Mouse (Mus musculus) MEL (cell line): Measurements from ENCODE around the gene Auts2. TPM values are rescaled to one million over a fixed set of nuclear protein-coding genes. Genes with fewer than 3 reads are reported as not detected.

Experiments
- DNase-seq: peaks from one replicate; pipeline ENCODE4 v3.0.0; 2011; ENCODE audit warnings: low read depth, low spot score
- H3K27ac ChIP-seq: 2 replicates; pipeline ENCODE4 v1.5.1; 2012; ENCODE audit warnings: low read depth, mild to moderate bottlenecking, control low read depth, low read length, moderate library complexity; ENCODE audit not compliant: control insufficient read depth
- H3K27me3 ChIP-seq, 2 experiments: fragments of 150-350 bp in 1 of 2; sonication (generic) in 1 of 2; 2 replicates each; pipeline ENCODE4 v1.6.1; 2012; ENCODE audit warnings: low read length in 2 of 2, mild to moderate bottlenecking in 2 of 2, improper control_type of control experiment in 1 of 2, moderate library complexity in 1 of 2; ENCODE audit not compliant: insufficient read depth in 2 of 2, control insufficient read depth in 1 of 2
- H3K36me3 ChIP-seq, 2 experiments: 2 replicates each; pipeline ENCODE4 v1.6.1; 2012 to 2014; ENCODE audit warnings: low read length in 2 of 2, improper control_type of control experiment in 1 of 2, inconsistent platforms in 1 of 2, mild to moderate bottlenecking in 1 of 2; ENCODE audit not compliant: insufficient read depth in 2 of 2, control insufficient read depth in 1 of 2
- H3K4me1 ChIP-seq, 2 experiments: fragments of 150-350 bp in 1 of 2; sonication (generic) in 1 of 2; 2 replicates each; pipeline ENCODE4 v1.6.1; 2012; ENCODE audit warnings: low read length in 2 of 2, improper control_type of control experiment in 1 of 2, mild to moderate bottlenecking in 1 of 2; ENCODE audit not compliant: insufficient read depth in 2 of 2, control insufficient read depth in 1 of 2
- H3K4me3 ChIP-seq, 2 experiments: fragments of 150-350 bp in 1 of 2; sonication (generic) in 1 of 2; 2 replicates each; pipeline ENCODE4 v1.5.1; 2012; ENCODE audit warnings: low read depth in 2 of 2, low read length in 2 of 2, mild to moderate bottlenecking in 2 of 2, moderate library complexity in 2 of 2, control low read depth in 1 of 2, improper control_type of control experiment in 1 of 2; ENCODE audit not compliant: control insufficient read depth in 1 of 2, insufficient read depth in 1 of 2
- H3K79me2 ChIP-seq: 2 replicates; pipeline ENCODE4 v1.6.1; 2012; ENCODE audit warnings: mild to moderate bottlenecking, low read length, moderate library complexity; ENCODE audit not compliant: control insufficient read depth, poor library complexity, insufficient read depth
- H3K9ac ChIP-seq: 2 replicates; pipeline ENCODE4 v1.6.1; 2012; ENCODE audit warnings: low read depth, mild to moderate bottlenecking, control low read depth, low read length, moderate library complexity; ENCODE audit not compliant: control insufficient read depth, poor library complexity, severe bottlenecking
- H3K9me3 ChIP-seq: fragments of 150-350 bp; sonication (generic); replicated peaks from 2 replicates; pipeline ENCODE4 v1.6.1; 2012; ENCODE audit warnings: mild to moderate bottlenecking, low read length, improper control_type of control experiment, moderate library complexity; ENCODE audit not compliant: insufficient read depth
- BHLHE40 ChIP-seq: IDR thresholded peaks from 2 replicates; pipeline ENCODE4 v1.6.1; 2012; ENCODE audit warnings: low read depth, mild to moderate bottlenecking, inconsistent platforms, low read length, improper control_type of control experiment, borderline replicate concordance
- CHD2 ChIP-seq: IDR thresholded peaks from 2 replicates; pipeline ENCODE4 v1.6.1; 2011; ENCODE audit warnings: low read length, improper control_type of control experiment
- ELF1 ChIP-seq: IDR thresholded peaks from 2 replicates; pipeline ENCODE4 v1.6.1; 2014; ENCODE audit warnings: low read depth, mild to moderate bottlenecking, inconsistent platforms, low read length, improper control_type of control experiment, moderate library complexity
- GATA1 ChIP-seq: IDR thresholded peaks from 2 replicates; pipeline ENCODE4 v1.6.1; 2011; ENCODE audit warnings: low read depth, low read length, improper control_type of control experiment
- HCFC1 ChIP-seq: IDR thresholded peaks from 2 replicates; pipeline ENCODE4 v1.6.1; 2012; ENCODE audit warnings: low read depth, mild to moderate bottlenecking, inconsistent platforms, low read length, improper control_type of control experiment, moderate library complexity
- JUND ChIP-seq: IDR thresholded peaks from 2 replicates; pipeline ENCODE4 v1.6.1; 2011; ENCODE audit warnings: low read depth, mild to moderate bottlenecking, improper control_type of control experiment, low read length
- MAFK ChIP-seq: IDR thresholded peaks from 2 replicates; pipeline ENCODE4 v1.6.1; 2011; ENCODE audit warnings: low read depth, mild to moderate bottlenecking, low read length, improper control_type of control experiment, borderline replicate concordance
- MAX ChIP-seq: IDR thresholded peaks from 2 replicates; pipeline ENCODE4 v1.6.1; 2011; ENCODE audit warnings: low read length, improper control_type of control experiment
- MAZ ChIP-seq: IDR thresholded peaks from 2 replicates; pipeline ENCODE4 v1.6.1; 2012; ENCODE audit warnings: low read depth, mild to moderate bottlenecking, inconsistent platforms, low read length, improper control_type of control experiment
- MYB ChIP-seq: IDR thresholded peaks from 2 replicates; pipeline ENCODE4 v1.6.1; 2011; ENCODE audit warnings: mild to moderate bottlenecking, low read depth, low read length, improper control_type of control experiment
- NELFE ChIP-seq: IDR thresholded peaks from 2 replicates; pipeline ENCODE4 v1.6.1; 2011; ENCODE audit warnings: low read depth, low read length, improper control_type of control experiment
- NRF1 ChIP-seq: IDR thresholded peaks from 2 replicates; pipeline ENCODE4 v1.6.1; 2014; ENCODE audit warnings: low read depth, mild to moderate bottlenecking, inconsistent platforms, low read length, improper control_type of control experiment, moderate library complexity; ENCODE audit not compliant: poor library complexity, insufficient read depth, severe bottlenecking
- RAD21 ChIP-seq: IDR thresholded peaks from 2 replicates; pipeline ENCODE4 v1.6.1; 2011; ENCODE audit warnings: mild to moderate bottlenecking, low read depth, low read length, improper control_type of control experiment
- SMC3 ChIP-seq: IDR thresholded peaks from 2 replicates; pipeline ENCODE4 v1.6.1; 2011; ENCODE audit warnings: low read depth, low read length, improper control_type of control experiment
- TBP ChIP-seq: IDR thresholded peaks from 2 replicates; pipeline ENCODE4 v1.8.0; 2011; ENCODE audit warnings: low read depth, low read length, improper control_type of control experiment
- TCF12 ChIP-seq: IDR thresholded peaks from 2 replicates; pipeline ENCODE4 v1.6.1; 2014; ENCODE audit warnings: low read depth, mild to moderate bottlenecking, inconsistent platforms, low read length, improper control_type of control experiment, moderate library complexity
- USF1 ChIP-seq: IDR thresholded peaks from 2 replicates; pipeline ENCODE4 v1.6.1; 2014; ENCODE audit warnings: low read depth, mild to moderate bottlenecking, inconsistent platforms, low read length, improper control_type of control experiment, moderate library complexity
- ZC3H11A ChIP-seq: IDR thresholded peaks from 2 replicates; pipeline ENCODE4 v1.6.1; 2012; ENCODE audit warnings: low read depth, mild to moderate bottlenecking, inconsistent platforms, low read length, improper control_type of control experiment
- polyA plus RNA-seq, 2 experiments: library from polyadenylated mRNA; stranded (reverse) in 1 of 2; unstranded in 1 of 2; fragments of >175 nt in 1 of 2; fragments of >200 nt in 1 of 2; gene quantifications; 2 replicates each; pipeline versions ENCODE4 v1.2.1 to v1.2.4; 2012; ENCODE audit warnings: low replicate concordance in 2 of 2, low read depth in 1 of 2; ENCODE audit not compliant: insufficient read length in 2 of 2, insufficient read depth in 1 of 2, missing spikeins in 1 of 2
- total RNA-seq: library from RNA; depleted of rRNA; stranded (reverse); fragments of 300-350 nt; gene quantifications from 2 replicates; pipeline ENCODE4 v1.2.3, GENCODE M21; 2012

Gene Auts2
- total and polyA plus RNA-seq, 3 experiments: not detected

- Histone ChIP-seq H3K27me3 (no peaks in the 10 kb centered on the region), H3K79me2 (no peaks in the 10 kb centered on the region), H3K4me1 (no peaks in the 10 kb centered on the region), H3K9me3 (no peaks in the 10 kb centered on the region), H3K27ac (no peak overlapping the region), H3K4me3 (no peak overlapping the region), H3K36me3 (no peaks in the 10 kb centered on the region), H3K9ac (no peak overlapping the region)
- TF ChIP-seq RAD21 (no peak), CHD2 (no peak), MYB (no peak), USF1 (no peak), MAX (no peak), GATA1 (no peak), ELF1 (no peak), JUND (no peak), NRF1 (no peak), MAZ (no peak), NELFE (no peak), SMC3 (no peak), TBP (no peak), BHLHE40 (no peak), ZC3H11A (no peak), HCFC1 (no peak), TCF12 (no peak)
- DNase-seq: no peak
Measured at GRCm38 (mm10) chr5:132436901-132437300, 106.2 kb downstream of the Auts2 start.

GRCm38 (mm10) chr5:132436473-132436872 lies 106.7 kb downstream of the Auts2 start:
- H3K4me3 ChIP-seq: no peak overlapping the region
- no peaks in the 10 kb centered on the region for H3K9me3 ChIP-seq
- H3K9ac ChIP-seq: no peak overlapping the region

More at GRCm38 (mm10) chr5:132436473-132436872, 106.7 kb downstream of the Auts2 start:
- no peak for DNase-seq
- no peak for TF ChIP-seq NRF1
- TF ChIP-seq MAFK: no peak
- TF ChIP-seq TCF12: no peak
- Histone ChIP-seq H3K27me3 (no peaks in the 10 kb centered on the region), H3K4me1 (no peaks in the 10 kb centered on the region), H3K27ac (no peak overlapping the region), H3K36me3 (no peaks in the 10 kb centered on the region), H3K79me2 (no peaks in the 10 kb centered on the region)
